Mouse (Mus musculus) megakaryocyte, embryonic 14.5 days (primary cell): Measurements from ENCODE around the gene Dynll2.

Experiments
- FLI1 ChIP-seq: IDR thresholded peaks from 2 replicates; pipeline ENCODE4 v1.6.1; 2012; ENCODE audit warnings: low read length, inconsistent platforms, mixed read lengths
- GATA1 ChIP-seq: IDR thresholded peaks from 3 replicates; pipeline ENCODE4 v1.6.1; 2012; ENCODE audit warnings: mixed read lengths, low read length, inconsistent platforms, borderline replicate concordance

DNA sequence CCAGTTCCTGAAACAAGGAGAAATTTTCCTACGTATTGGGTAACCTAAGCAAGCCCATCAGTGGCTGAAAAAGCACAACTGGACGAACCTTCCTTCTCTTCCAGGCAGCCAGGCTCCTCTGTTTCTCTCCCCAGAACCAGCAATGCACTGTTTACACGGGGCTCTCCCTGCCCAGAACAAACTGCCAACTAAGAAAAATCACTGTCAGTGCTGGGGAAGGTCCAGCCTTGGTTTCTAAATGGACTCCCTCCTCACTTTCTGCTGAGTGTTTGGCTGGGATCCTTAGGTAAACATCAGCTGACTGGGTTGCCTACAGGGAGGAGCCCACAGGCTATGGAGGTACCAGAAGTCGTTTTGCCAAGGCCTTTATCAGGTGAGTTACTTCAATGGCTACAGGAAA is 4.5 kb upstream of the Dynll2 start:
- TF ChIP-seq FLI1 (no peak), GATA1 (no peak)
